Mouse (Mus musculus): ENCODE measurements at regions not wholly inside any gene's neighbourhood (a gene's known extent, or its start where the extent isn't known, plus 50 kb on each side); places are given as distances from the start of the nearest gene placed in this dataset.

- Histone ChIP-seq H3K4me2 (no peak overlapping the region), H3K9me3 (no peaks in the 10 kb centered on the region), H3K4me1 (no peaks in the 10 kb centered on the region), H3K9ac (no peak overlapping the region), H3K36me3 (no peaks in the 10 kb centered on the region), H3K4me3 (no peak overlapping the region), H3K27me3 (no peaks in the 10 kb centered on the region), H3K27ac (no peak overlapping the region)
- ATAC-seq (ENCODE audit: borderline replicate concordance, extremely low read depth, low FRiP score, low TSS enrichment): no peak
- 75% methylated on average over 5 of the region's 5 CpGs for WGBS
Measured at GRCm38 (mm10) chr3:134611516-134612297, 217.1 kb upstream of the Tacr3 start.

GRCm38 (mm10) chr3:134612298-134612616, 216.6 kb upstream of the Tacr3 start:
- no peaks in the 10 kb centered on the region for H3K4me1 ChIP-seq
- no peaks in the 10 kb centered on the region for H3K9me3 ChIP-seq
- H3K4me2 ChIP-seq: no peak overlapping the region
- H3K4me3 ChIP-seq: no peak overlapping the region
- H3K9ac ChIP-seq: no peak overlapping the region
- WGBS: 75% methylated on average over 3 of the region's 3 CpGs
- no peak overlapping the region for H3K27ac ChIP-seq
- no peak for ATAC-seq (ENCODE audit: borderline replicate concordance, extremely low read depth, low FRiP score, low TSS enrichment)
- H3K27me3 ChIP-seq: no peaks in the 10 kb centered on the region
- no peaks in the 10 kb centered on the region for H3K36me3 ChIP-seq

GRCm38 (mm10) chr3:134629166-134630134, 199.4 kb upstream of the Tacr3 start:
- ATAC-seq (ENCODE audit: borderline replicate concordance, extremely low read depth, low FRiP score, low TSS enrichment): peak; percentile 69; the same call in 1 of the 2 replicates
- Histone ChIP-seq H3K4me1 (no peaks in the 10 kb centered on the region), H3K9me3 (no peaks in the 10 kb centered on the region), H3K4me3 (peak overlapping the region; percentile 17), H3K27ac (no peak overlapping the region), H3K9ac (no peak overlapping the region), H3K27me3 (no peaks in the 10 kb centered on the region), H3K36me3 (no peaks in the 10 kb centered on the region), H3K4me2 (peak overlapping the region; percentile 51)
- WGBS: 15% methylated on average over 16 of the region's 16 CpGs

GRCm38 (mm10) chr3:134630135-134630516, 198.7 kb upstream of the Tacr3 start:
- peak overlapping the region; percentile 17 for H3K4me3 ChIP-seq
- ATAC-seq (ENCODE audit: borderline replicate concordance, extremely low read depth, low FRiP score, low TSS enrichment): no peak
- WGBS: 31% methylated on average over 9 of the region's 9 CpGs
- H3K27ac ChIP-seq: no peak overlapping the region
- peak overlapping the region; percentile 51 for H3K4me2 ChIP-seq
- H3K9ac ChIP-seq: no peak overlapping the region
- no peaks in the 10 kb centered on the region for H3K36me3 ChIP-seq
- no peaks in the 10 kb centered on the region for H3K27me3 ChIP-seq
- no peaks in the 10 kb centered on the region for H3K4me1 ChIP-seq
- H3K9me3 ChIP-seq: no peaks in the 10 kb centered on the region

- Histone ChIP-seq H3K36me3 (no peaks in the 10 kb centered on the region), H3K9ac (no peak overlapping the region), H3K9me3 (no peaks in the 10 kb centered on the region), H3K27me3 (no peaks in the 10 kb centered on the region), H3K4me1 (no peaks in the 10 kb centered on the region), H3K4me3 (no peak overlapping the region), H3K4me2 (no peak overlapping the region), H3K27ac (no peak overlapping the region)
- ATAC-seq (ENCODE audit: borderline replicate concordance, extremely low read depth, low FRiP score, low TSS enrichment): no peak
- 31% methylated on average over 3 of the region's 3 CpGs for WGBS
Measured at GRCm38 (mm10) chr3:134648727-134649445, 179.9 kb upstream of the Tacr3 start.

- no peak for ATAC-seq (ENCODE audit: borderline replicate concordance, extremely low read depth, low FRiP score, low TSS enrichment)
- Histone ChIP-seq H3K9ac (no peak overlapping the region), H3K4me3 (no peak overlapping the region), H3K27me3 (no peaks in the 10 kb centered on the region), H3K36me3 (no peaks in the 10 kb centered on the region), H3K27ac (no peak overlapping the region), H3K9me3 (no peaks in the 10 kb centered on the region), H3K4me1 (no peaks in the 10 kb centered on the region), H3K4me2 (no peak overlapping the region)
- 30% methylated on average over 4 of the region's 4 CpGs for WGBS
Measured at GRCm38 (mm10) chr3:134654051-134654450, 174.8 kb upstream of the Tacr3 start.

GRCm38 (mm10) chr3:134694893-134695292, 133.9 kb upstream of the Tacr3 start:
- H3K27me3 ChIP-seq: no peaks in the 10 kb centered on the region
- ATAC-seq (ENCODE audit: borderline replicate concordance, extremely low read depth, low FRiP score, low TSS enrichment): no peak
- 90% methylated on average over 2 of the region's 2 CpGs for WGBS
- H3K9ac ChIP-seq: no peak overlapping the region
- H3K4me3 ChIP-seq: no peak overlapping the region
- no peak overlapping the region for H3K27ac ChIP-seq
- H3K4me1 ChIP-seq: no peaks in the 10 kb centered on the region
- H3K9me3 ChIP-seq: no peaks in the 10 kb centered on the region
- H3K36me3 ChIP-seq: no peaks in the 10 kb centered on the region
- H3K4me2 ChIP-seq: no peak overlapping the region

GRCm38 (mm10) chr3:134718620-134719019, 110.2 kb upstream of the Tacr3 start:
- Histone ChIP-seq H3K27ac (no peak overlapping the region), H3K36me3 (no peaks in the 10 kb centered on the region), H3K27me3 (no peaks in the 10 kb centered on the region), H3K9ac (no peak overlapping the region), H3K4me3 (no peak overlapping the region), H3K4me2 (no peak overlapping the region), H3K4me1 (no peaks in the 10 kb centered on the region), H3K9me3 (no peaks in the 10 kb centered on the region)
- no peak for ATAC-seq (ENCODE audit: borderline replicate concordance, extremely low read depth, low FRiP score, low TSS enrichment)
- 23% methylated on average over 2 of the region's 2 CpGs for WGBS

GRCm38 (mm10) chr3:134735684-134736083, 93.1 kb upstream of the Tacr3 start:
- Histone ChIP-seq H3K4me3 (no peak overlapping the region), H3K36me3 (no peaks in the 10 kb centered on the region), H3K9ac (no peak overlapping the region), H3K9me3 (no peaks in the 10 kb centered on the region), H3K4me1 (no peaks in the 10 kb centered on the region), H3K27me3 (no peaks in the 10 kb centered on the region), H3K4me2 (no peak overlapping the region), H3K27ac (no peak overlapping the region)
- WGBS: 54% methylated on average over 1 of the region's 1 CpGs
- no peak for ATAC-seq (ENCODE audit: borderline replicate concordance, extremely low read depth, low FRiP score, low TSS enrichment)

GRCm38 (mm10) chr3:134761108-134761507, 67.7 kb upstream of the Tacr3 start:
- Histone ChIP-seq H3K4me2 (no peak overlapping the region), H3K27me3 (no peaks in the 10 kb centered on the region), H3K4me3 (no peak overlapping the region), H3K9me3 (no peaks in the 10 kb centered on the region), H3K36me3 (no peaks in the 10 kb centered on the region), H3K9ac (no peak overlapping the region), H3K4me1 (no peaks in the 10 kb centered on the region), H3K27ac (no peak overlapping the region)
- 97% methylated on average over 1 of the region's 1 CpGs for WGBS
- ATAC-seq (ENCODE audit: borderline replicate concordance, extremely low read depth, low FRiP score, low TSS enrichment): no peak

GRCm38 (mm10) chr3:134763264-134763936, 65.4 kb upstream of the Tacr3 start:
- Histone ChIP-seq H3K4me1 (no peaks in the 10 kb centered on the region), H3K4me2 (no peak overlapping the region), H3K9me3 (no peaks in the 10 kb centered on the region), H3K27ac (no peak overlapping the region), H3K27me3 (no peaks in the 10 kb centered on the region), H3K4me3 (no peak overlapping the region), H3K9ac (no peak overlapping the region), H3K36me3 (no peaks in the 10 kb centered on the region)
- no peak for ATAC-seq (ENCODE audit: borderline replicate concordance, extremely low read depth, low FRiP score, low TSS enrichment)
- WGBS: 63% methylated on average over 4 of the region's 4 CpGs
